Mouse (Mus musculus) CD4-positive, CD25-positive, alpha-beta regulatory T cell, adult 4 months (primary cell): ENCODE measurements around the gene Ptprt. TPM values are rescaled to one million over a fixed set of nuclear protein-coding genes. Genes with fewer than 3 reads are reported as not detected.
A peak's percentile ranks its signal among the peaks of the same experiment; 100 is the strongest.

Experiments used
- ATAC-seq: one replicate; pipeline ENCODE4 v1.8.0; 2017
- polyA plus RNA-seq, 2 experiments: library from polyadenylated mRNA; unstranded; fragments of 100-300 nt; shearing (Covaris generic); gene quantifications; one replicate each; pipeline ENCODE4 v1.2.1; 2017

The Ptprt gene
- polyA plus RNA-seq, 2 experiments from 2014 or later, result not detected

GRCm38 (mm10) chr2:161511880-161512570 lies 1148.9 kb downstream of the Ptprt start:
- ATAC-seq, result peak; percentile 83

- ATAC-seq, result peak; percentile 32
Measured at GRCm38 (mm10) chr2:161511101-161511759, 1149.7 kb downstream of the Ptprt start.

- ATAC-seq, result no peak
Measured at GRCm38 (mm10) chr2:161499097-161499899, 1161.6 kb downstream of the Ptprt start.

- no peak for ATAC-seq
Measured at GRCm38 (mm10) chr2:161498449-161499096, 1162.4 kb downstream of the Ptprt start.

GRCm38 (mm10) chr2:161481741-161482140 lies 1179.2 kb downstream of the Ptprt start:
- no peak for ATAC-seq

- no peak for ATAC-seq
Measured at GRCm38 (mm10) chr2:161480445-161480844, 1180.5 kb downstream of the Ptprt start.
